Mouse (Mus musculus): ENCODE results near the gene Ddx19a. TPM values are rescaled to one million over a fixed set of nuclear protein-coding genes. Genes with fewer than 3 reads are reported as not detected.
A peak's percentile ranks its signal among the peaks of the same experiment; 100 is the strongest.

Gene Ddx19a
- polyA plus RNA-seq (2015; fragmentation: Nextera tagmentation; extraction: Ambion mirVana): 9.3 and 9.9 TPM in 2 replicates

GRCm38 (mm10) chr8:110997547-110998531 lies at the start of gene Ddx19a:
TSS of gene Ddx19a (minus strand) at chr8:110997800.
- peak within 1 kb of the TSS; percentile 89 for H3K4me3 ChIP-seq (replicated peaks)
- H3K27me3 ChIP-seq: no peaks in the 10 kb centered on the region
- H3K4me2 ChIP-seq: peak within 1 kb of the TSS; percentile 79
- 3% methylated on average over 58 of the region's 58 CpGs for WGBS (ENCODE audit: insufficient replicate concordance)
- peak within 1 kb of the TSS; percentile 88 for H3K27ac ChIP-seq (replicated peaks)
- no peaks in the 10 kb centered on the region for H3K9me3 ChIP-seq (replicated peaks)
- H3K9ac ChIP-seq: peak within 1 kb of the TSS; percentile 80
- H3K4me1 ChIP-seq (replicated peaks): peaks cover 20% of the 10 kb centered on the region
- peak; percentile 94 for ATAC-seq (ENCODE audit: insufficient read depth)
- peaks cover 21% of the 10 kb centered on the region for H3K36me3 ChIP-seq (replicated peaks)

DNA sequence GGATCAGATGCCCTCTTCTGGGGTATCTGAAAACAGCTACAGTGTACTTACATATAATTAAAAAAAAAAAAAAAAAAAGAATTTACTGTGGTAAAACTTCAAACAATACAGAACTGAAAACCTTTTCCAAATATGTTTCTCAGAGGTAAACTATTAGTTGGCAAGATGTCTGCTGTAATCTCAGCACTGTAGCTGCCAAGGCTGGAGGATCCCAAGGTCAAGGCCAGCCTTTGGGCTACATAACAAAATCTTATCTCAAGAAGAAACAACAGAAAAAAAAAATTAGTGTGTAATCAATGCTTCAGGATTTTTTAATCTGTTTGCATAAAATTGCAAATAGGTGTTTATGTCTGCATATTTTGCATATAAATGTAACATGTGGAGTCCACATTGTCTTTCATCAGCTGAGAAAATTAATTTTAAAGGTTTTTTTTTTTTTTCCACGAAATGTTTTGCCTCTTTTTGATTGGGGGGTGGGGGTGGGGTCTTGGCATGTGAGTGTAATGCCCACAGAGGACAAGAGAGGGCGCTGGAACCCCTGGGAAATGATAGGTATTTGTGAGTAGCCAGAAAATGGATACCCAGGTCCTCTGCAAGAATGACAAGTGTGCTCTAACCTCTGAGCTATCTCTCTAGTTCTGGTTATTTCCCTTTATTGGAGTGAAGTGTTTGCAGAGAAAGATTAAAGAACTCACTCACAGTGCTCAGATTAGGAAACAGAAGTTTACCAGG lies 46.6 kb upstream of the Ddx19a start:
- WGBS (ENCODE audit: insufficient replicate concordance): 32% methylated on average over 2 of the region's 2 CpGs
- no peak for ATAC-seq (ENCODE audit: insufficient read depth)

DNA sequence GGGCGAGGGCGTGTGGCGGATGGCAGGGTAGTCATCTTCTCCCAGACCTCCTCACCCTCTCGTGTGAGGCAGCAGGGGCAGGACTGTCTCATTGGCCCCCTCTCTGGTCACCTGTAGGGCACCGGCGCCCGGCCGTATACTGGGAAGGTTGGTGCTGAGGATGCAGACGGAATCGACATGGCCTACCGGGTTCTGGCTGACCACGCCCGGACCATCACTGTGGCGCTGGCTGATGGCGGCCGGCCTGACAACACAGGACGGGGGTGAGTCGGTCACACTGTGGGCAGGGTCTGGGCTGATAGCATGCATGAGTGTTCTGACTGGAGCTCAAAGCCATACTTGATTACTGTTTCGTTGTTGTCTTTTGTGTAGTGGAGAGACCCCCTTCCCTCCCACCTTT lies 44.9 kb upstream of the Ddx19a start:
- Histone ChIP-seq H3K4me3 (replicated peaks) (no peak overlapping the region), H3K27me3 (no peaks in the 10 kb centered on the region), H3K4me1 (replicated peaks) (no peaks in the 10 kb centered on the region), H3K9ac (no peak overlapping the region), H3K27ac (replicated peaks) (no peak overlapping the region), H3K36me3 (replicated peaks) (peaks cover 99% of the 10 kb centered on the region), H3K9me3 (replicated peaks) (no peaks in the 10 kb centered on the region), H3K4me2 (no peak overlapping the region)
- ATAC-seq (ENCODE audit: insufficient read depth): no peak
- 91% methylated on average over 19 of the region's 19 CpGs for WGBS (ENCODE audit: insufficient replicate concordance)

More for the DNA sequence above, 46.6 kb upstream of the Ddx19a start:
- H3K36me3 ChIP-seq (replicated peaks): peaks cover 99% of the 10 kb centered on the region
- no peak overlapping the region for H3K27ac ChIP-seq (replicated peaks)
- H3K4me2 ChIP-seq: no peak overlapping the region
- H3K9ac ChIP-seq: no peak overlapping the region
- no peaks in the 10 kb centered on the region for H3K27me3 ChIP-seq
- no peaks in the 10 kb centered on the region for H3K4me1 ChIP-seq (replicated peaks)
- no peaks in the 10 kb centered on the region for H3K9me3 ChIP-seq (replicated peaks)
- no peak overlapping the region for H3K4me3 ChIP-seq (replicated peaks)

DNA sequence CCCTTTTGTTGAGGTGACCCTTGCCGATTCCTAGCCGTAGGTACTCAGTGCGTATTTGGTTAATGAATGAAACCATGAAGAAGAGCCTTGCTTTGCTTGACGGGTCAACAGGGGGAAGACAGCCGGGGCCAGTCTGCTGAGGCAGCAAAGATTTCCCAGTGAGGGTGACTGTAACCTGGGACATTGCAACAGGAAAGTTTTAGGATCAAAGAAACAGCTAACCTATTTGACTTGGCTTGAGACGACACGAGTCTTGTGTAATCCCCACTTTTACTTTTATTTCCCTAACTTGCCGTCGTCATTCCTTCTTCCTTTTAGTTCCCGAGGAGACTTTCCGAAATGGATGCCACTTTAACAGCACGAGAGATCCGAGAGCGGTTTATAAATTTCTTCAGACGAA lies 39.0 kb upstream of the Ddx19a start:
- no peaks in the 10 kb centered on the region for H3K9me3 ChIP-seq (replicated peaks)
- no peak for ATAC-seq (ENCODE audit: insufficient read depth)
- H3K4me3 ChIP-seq (replicated peaks): no peak overlapping the region
- 93% methylated on average over 15 of the region's 15 CpGs for WGBS (ENCODE audit: insufficient replicate concordance)
- H3K27me3 ChIP-seq: 0 out of 2 replicates have a peak, but pooled peaks cover 4% of the 10 kb centered on the region
- no peak overlapping the region for H3K27ac ChIP-seq (replicated peaks)
- peaks cover 67% of the 10 kb centered on the region for H3K36me3 ChIP-seq (replicated peaks)
- no peak overlapping the region for H3K4me2 ChIP-seq
- peaks cover 27% of the 10 kb centered on the region for H3K4me1 ChIP-seq (replicated peaks)
- no peak overlapping the region for H3K9ac ChIP-seq

DNA sequence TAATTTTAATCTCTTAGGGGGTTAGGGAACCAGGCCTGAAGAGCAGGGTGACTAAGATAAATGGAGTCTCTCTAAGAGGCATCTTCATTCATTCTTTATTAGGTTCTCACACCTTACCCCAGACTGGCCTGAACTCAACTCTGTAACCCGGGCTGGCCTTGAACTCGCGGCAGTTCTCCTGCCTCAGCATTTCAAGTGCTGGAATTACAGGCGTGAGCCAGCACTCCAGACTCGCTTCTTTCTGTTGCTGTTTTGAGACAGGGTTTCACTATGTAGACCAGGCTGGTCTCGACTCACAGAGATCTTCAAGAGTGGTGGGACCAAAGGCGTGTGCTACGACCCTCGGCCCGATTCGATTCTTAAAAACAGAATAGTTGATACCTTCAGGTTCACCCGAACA lies 36.7 kb upstream of the Ddx19a start:
- Histone ChIP-seq H3K4me2 (peak overlapping the region; percentile 71), H3K27me3 (0 out of 2 replicates have a peak, but pooled peaks cover 7% of the 10 kb centered on the region), H3K9ac (peak overlapping the region; percentile 92), H3K4me1 (replicated peaks) (peaks cover 36% of the 10 kb centered on the region), H3K9me3 (replicated peaks) (no peaks in the 10 kb centered on the region), H3K4me3 (replicated peaks) (peak overlapping the region; percentile 84), H3K27ac (replicated peaks) (peak overlapping the region; percentile 90), H3K36me3 (replicated peaks) (peaks cover 45% of the 10 kb centered on the region)
- 13% methylated on average over 12 of the region's 12 CpGs for WGBS (ENCODE audit: insufficient replicate concordance)
- ATAC-seq (ENCODE audit: insufficient read depth): peak; percentile 30

DNA sequence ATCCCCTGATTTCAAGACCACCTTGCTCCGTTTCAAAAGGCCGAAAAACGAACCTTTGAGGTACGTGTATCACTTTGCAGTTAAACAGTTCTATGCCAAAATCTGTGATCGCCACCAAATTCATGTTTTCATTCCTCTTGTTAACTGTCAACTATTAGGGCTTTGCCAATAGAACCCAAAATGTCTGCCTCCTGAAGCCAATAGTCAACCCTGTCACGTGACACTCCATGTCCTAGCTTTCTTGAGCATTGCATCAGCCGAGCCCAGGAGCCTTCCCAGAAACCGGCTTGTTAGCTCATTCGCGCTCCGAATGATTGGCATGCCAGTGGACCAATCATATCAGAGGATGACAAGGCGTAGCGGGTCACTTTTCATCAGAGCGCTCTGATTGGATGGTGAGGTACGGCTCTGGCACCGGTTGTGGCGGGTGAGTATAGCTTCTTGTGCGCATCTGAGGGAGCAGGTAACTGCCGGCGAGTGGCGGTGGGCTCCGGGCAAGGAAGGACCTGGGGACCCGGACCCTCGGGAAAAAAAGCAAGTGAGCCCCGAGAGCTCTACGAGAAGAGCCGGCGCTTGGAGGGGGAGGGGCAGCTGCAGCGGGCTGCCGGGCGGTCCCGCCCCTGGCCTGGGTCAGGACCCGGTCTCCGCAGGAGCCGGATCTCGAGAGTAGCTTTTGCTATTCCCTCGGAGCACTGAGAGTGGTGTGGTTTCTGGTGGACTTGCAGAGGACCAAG lies 36.0 kb upstream of the Ddx19a start:
- Histone ChIP-seq H3K9ac (peak overlapping the region; percentile 92), H3K27me3 (0 out of 2 replicates have a peak, but pooled peaks cover 7% of the 10 kb centered on the region), H3K27ac (replicated peaks) (peak overlapping the region; percentile 90), H3K4me3 (replicated peaks) (peak overlapping the region; percentile 84), H3K36me3 (replicated peaks) (peaks cover 39% of the 10 kb centered on the region), H3K4me1 (replicated peaks) (peaks cover 38% of the 10 kb centered on the region), H3K4me2 (peak overlapping the region; percentile 71), H3K9me3 (replicated peaks) (no peaks in the 10 kb centered on the region)
- peak; percentile 95 for ATAC-seq (ENCODE audit: insufficient read depth)
- 6% methylated on average over 37 of the region's 37 CpGs for WGBS (ENCODE audit: insufficient replicate concordance)

- 85% methylated on average over 7 of the region's 7 CpGs for WGBS (ENCODE audit: insufficient replicate concordance)
- Histone ChIP-seq H3K4me3 (replicated peaks) (peak within 1 kb of the TSS; percentile 84), H3K4me1 (replicated peaks) (peaks cover 44% of the 10 kb centered on the region), H3K27ac (replicated peaks) (peak within 1 kb of the TSS; percentile 90), H3K9ac (peak within 1 kb of the TSS; percentile 92), H3K9me3 (replicated peaks) (no peaks in the 10 kb centered on the region), H3K27me3 (0 out of 2 replicates have a peak, but pooled peaks cover 7% of the 10 kb centered on the region), H3K4me2 (peak within 1 kb of the TSS; percentile 71), H3K36me3 (replicated peaks) (peaks cover 31% of the 10 kb centered on the region)
- no peak for ATAC-seq (ENCODE audit: insufficient read depth)
Observed at GRCm38 (mm10) chr8:111032916-111033315, 35.3 kb upstream of the Ddx19a start, which contains the start of gene Aars. TSS of gene Aars (plus strand) at chr8:111033144.

DNA sequence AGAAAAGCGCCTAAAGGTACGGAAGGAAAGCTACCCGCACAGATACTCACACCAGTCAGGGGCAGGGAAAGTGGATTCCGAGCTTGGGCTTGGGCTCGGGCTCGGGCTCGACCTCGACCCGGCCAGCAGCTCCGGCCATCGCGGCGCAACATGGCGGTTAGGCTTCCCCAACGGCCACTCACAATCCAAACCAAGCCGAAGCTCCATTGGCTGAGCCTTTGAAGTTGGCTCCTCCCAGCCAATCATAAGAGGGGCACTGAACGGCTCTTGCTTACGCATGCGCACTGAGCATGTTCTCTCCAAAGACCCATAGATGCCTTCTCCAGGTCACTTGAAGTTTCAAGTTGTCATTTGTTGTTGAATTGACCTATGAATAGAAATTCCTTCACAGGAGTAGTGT lies 34.0 kb upstream of the Ddx19a start, which contains the start of gene Ddx19b:
Ddx19b (minus strand) TSS at position 180 of the 400 bp plus-strand sequence.
- 89% methylated on average over 19 of the region's 19 CpGs for WGBS (ENCODE audit: insufficient replicate concordance)
- no peak within 1 kb of the TSS for H3K4me2 ChIP-seq
- H3K4me3 ChIP-seq (replicated peaks): no peak within 1 kb of the TSS
- H3K9ac ChIP-seq: no peak within 1 kb of the TSS
- peaks cover 18% of the 10 kb centered on the region for H3K36me3 ChIP-seq (replicated peaks)
- no peak for ATAC-seq (ENCODE audit: insufficient read depth)
- peaks cover 54% of the 10 kb centered on the region for H3K4me1 ChIP-seq (replicated peaks)
- H3K9me3 ChIP-seq (replicated peaks): no peaks in the 10 kb centered on the region
- H3K27me3 ChIP-seq: 0 out of 2 replicates have a peak, but pooled peaks cover 7% of the 10 kb centered on the region
- no peak within 1 kb of the TSS for H3K27ac ChIP-seq (replicated peaks)

- peaks cover 40% of the 10 kb centered on the region for H3K4me1 ChIP-seq (replicated peaks)
- no peak for ATAC-seq (ENCODE audit: insufficient read depth)
- H3K36me3 ChIP-seq (replicated peaks): 0 out of 2 replicates have a peak, but pooled peaks cover 3% of the 10 kb centered on the region
- H3K4me2 ChIP-seq: peak overlapping the region; percentile 59
- H3K9ac ChIP-seq: no peak overlapping the region
- WGBS (ENCODE audit: insufficient replicate concordance): 69% methylated on average over 6 of the region's 6 CpGs
- H3K4me3 ChIP-seq (replicated peaks): peak overlapping the region; percentile 31
- no peaks in the 10 kb centered on the region for H3K9me3 ChIP-seq (replicated peaks)
- H3K27me3 ChIP-seq: 0 out of 2 replicates have a peak, but pooled peaks cover 7% of the 10 kb centered on the region
- no peak overlapping the region for H3K27ac ChIP-seq (replicated peaks)
Observed at GRCm38 (mm10) chr8:111030045-111030444, 32.4 kb upstream of the Ddx19a start.

GRCm38 (mm10) chr8:111029589-111029988 lies 32.0 kb upstream of the Ddx19a start:
- Histone ChIP-seq H3K9ac (no peak overlapping the region), H3K4me2 (peak overlapping the region; percentile 59), H3K27ac (replicated peaks) (no peak overlapping the region), H3K27me3 (0 out of 2 replicates have a peak, but pooled peaks cover 7% of the 10 kb centered on the region), H3K4me1 (replicated peaks) (peaks cover 36% of the 10 kb centered on the region), H3K9me3 (replicated peaks) (no peaks in the 10 kb centered on the region), H3K4me3 (replicated peaks) (peak overlapping the region; percentile 31), H3K36me3 (replicated peaks) (no peaks in the 10 kb centered on the region)
- 18% methylated on average over 4 of the region's 4 CpGs for WGBS (ENCODE audit: insufficient replicate concordance)
- no peak for ATAC-seq (ENCODE audit: insufficient read depth)

Data from liver, embryonic 15.5 days (tissue).